Mouse (Mus musculus) C2C12 (cell line): ENCODE measurements around the gene Ahcyl2.

Source experiments
- CEBPB ChIP-seq: IDR thresholded peaks from one replicate; pipeline ENCODE4 v1.6.1; 2011; ENCODE audit warnings: low read depth, mild to moderate bottlenecking, control low read depth, moderate library complexity
- CTCF ChIP-seq: IDR thresholded peaks from one replicate; pipeline ENCODE4 v1.5.1; 2011; ENCODE audit not compliant: control insufficient read depth, insufficient read depth, insufficient read length
- MYOD1 ChIP-seq: IDR thresholded peaks from one replicate; pipeline ENCODE4 v1.6.1; 2011; ENCODE audit warnings: low read depth; ENCODE audit not compliant: control insufficient read depth, insufficient read length
- USF1 ChIP-seq: IDR thresholded peaks from one replicate; pipeline ENCODE4 v1.6.1; 2011; ENCODE audit warnings: low read depth, mild to moderate bottlenecking, control low read depth, moderate library complexity

GRCm38 (mm10) chr6:29880796-29881195, 113.0 kb downstream of the Ahcyl2 start:
- TF ChIP-seq CTCF (no peak), CEBPB (no peak), MYOD1 (no peak), USF1 (no peak)
